Mouse (Mus musculus) erythroblast, adult 5-6 weeks (primary cell): ENCODE results near the gene Cyfip2. TPM values are rescaled to one million over a fixed set of nuclear protein-coding genes. Genes with fewer than 3 reads are reported as not detected.
A peak's percentile ranks its signal among the peaks of the same experiment; 100 is the strongest.

Experiments used
- ATAC-seq: replicated peaks from 2 replicates; pipeline ENCODE4 v1.8.0; 2016; ENCODE audit warnings: moderate number of reproducible peaks, mild to moderate bottlenecking, moderate TSS enrichment, inconsistent platforms; ENCODE audit not compliant: poor library complexity, low FRiP score, severe bottlenecking
- total RNA-seq, 2 experiments: library from RNA; stranded (forward) in 1 of 2; stranded (reverse) in 1 of 2; fragments of 150-400 nt in 1 of 2; fragments of 200-764, 138-1000 nt in 1 of 2; gene quantifications; 2 replicates each; pipeline versions ENCODE4 v1.2.3 to v1.2.4; 2015 to 2017; ENCODE audit warnings: low replicate concordance in 2 of 2

Cyfip2 gene
- total RNA-seq, 2 experiments from 2014 or later = 19.9 to 60.3 TPM

- no peak for ATAC-seq
These were observed 66.7 kb downstream of the Cyfip2 start for GRCm38 (mm10) chr11:46245926-46246325.

GRCm38 (mm10) chr11:46244731-46245604 lies 67.7 kb downstream of the Cyfip2 start:
- no peak for ATAC-seq

GRCm38 (mm10) chr11:46241985-46242384 lies 70.7 kb downstream of the Cyfip2 start:
- ATAC-seq = no peak; the same call in 1 of the 2 replicates

- peak; percentile 74 for ATAC-seq
These were observed 71.4 kb downstream of the Cyfip2 start for GRCm38 (mm10) chr11:46241150-46241673.

- no peak for ATAC-seq
These were observed 75.7 kb downstream of the Cyfip2 start for GRCm38 (mm10) chr11:46236976-46237375.

- no peak for ATAC-seq
These were observed 77.3 kb downstream of the Cyfip2 start, which contains the start of gene Fndc9 for GRCm38 (mm10) chr11:46235334-46235733. Gene Fndc9, plus strand, starts transcription at chr11:46235531.

GRCm38 (mm10) chr11:46233966-46234365 lies 78.7 kb downstream of the Cyfip2 start:
- ATAC-seq = no peak

- no peak for ATAC-seq
These were observed 79.9 kb downstream of the Cyfip2 start for GRCm38 (mm10) chr11:46232803-46233202.

- ATAC-seq = no peak
These were observed 82.5 kb downstream of the Cyfip2 start for GRCm38 (mm10) chr11:46230184-46230583.

- ATAC-seq = no peak
These were observed 87.3 kb downstream of the Cyfip2 start for GRCm38 (mm10) chr11:46225345-46225744.

GRCm38 (mm10) chr11:46223575-46223974 lies 89.1 kb downstream of the Cyfip2 start:
- ATAC-seq = no peak

GRCm38 (mm10) chr11:46220211-46220610 lies 92.4 kb downstream of the Cyfip2 start:
- no peak for ATAC-seq

GRCm38 (mm10) chr11:46219380-46219779 lies 93.3 kb downstream of the Cyfip2 start:
- ATAC-seq = no peak

GRCm38 (mm10) chr11:46218584-46218983 lies 94.1 kb downstream of the Cyfip2 start:
- ATAC-seq = no peak

GRCm38 (mm10) chr11:46217686-46218085 lies 95.0 kb downstream of the Cyfip2 start:
- no peak for ATAC-seq

GRCm38 (mm10) chr11:46216669-46217068 lies 96.0 kb downstream of the Cyfip2 start:
- ATAC-seq = no peak

- ATAC-seq = peak; percentile 82
These were observed 97.3 kb downstream of the Cyfip2 start for GRCm38 (mm10) chr11:46215354-46215753.

- no peak for ATAC-seq
These were observed 98.1 kb downstream of the Cyfip2 start for GRCm38 (mm10) chr11:46214368-46215230.

- no peak for ATAC-seq
These were observed 98.8 kb downstream of the Cyfip2 start for GRCm38 (mm10) chr11:46213844-46214243.

- ATAC-seq = no peak
These were observed 100.8 kb downstream of the Cyfip2 start for GRCm38 (mm10) chr11:46211858-46212257.
